Mouse (Mus musculus) urinary bladder, postnatal 36 days (tissue): Measurements from ENCODE around the gene Lmcd1.

Experiments
- DNase-seq, 2 experiments: peaks; one replicate each; pipeline ENCODE4 v3.0.0; 2022; ENCODE audit warnings: low spot score in 2 of 2, mixed read lengths in 1 of 2

Lmcd1 gene

DNA sequence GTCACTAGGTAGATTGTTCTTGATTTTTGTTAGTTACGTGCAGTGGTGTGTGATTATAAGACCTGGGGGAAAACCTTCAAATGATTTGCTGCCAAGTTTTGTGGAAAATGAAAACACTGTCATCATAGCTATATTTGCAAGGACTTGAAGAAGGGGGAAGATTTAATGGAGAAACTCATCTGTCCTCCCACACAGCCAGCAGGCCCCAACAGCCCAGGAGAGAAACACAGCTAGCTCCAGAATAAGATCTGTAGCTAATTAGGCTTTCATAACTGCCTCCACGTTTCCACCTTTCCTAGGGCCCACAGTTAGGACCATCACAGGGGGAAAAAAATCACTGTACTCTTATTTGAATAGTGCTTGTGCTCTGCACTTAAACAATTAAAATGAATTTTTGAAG lies 10.5 kb downstream of the Lmcd1 start:
- no peak for DNase-seq

GRCm38 (mm10) chr6:112287671-112288070 lies 14.1 kb downstream of the Lmcd1 start:
- peak in 1 of 2 experiments; percentile 16 for DNase-seq

DNA sequence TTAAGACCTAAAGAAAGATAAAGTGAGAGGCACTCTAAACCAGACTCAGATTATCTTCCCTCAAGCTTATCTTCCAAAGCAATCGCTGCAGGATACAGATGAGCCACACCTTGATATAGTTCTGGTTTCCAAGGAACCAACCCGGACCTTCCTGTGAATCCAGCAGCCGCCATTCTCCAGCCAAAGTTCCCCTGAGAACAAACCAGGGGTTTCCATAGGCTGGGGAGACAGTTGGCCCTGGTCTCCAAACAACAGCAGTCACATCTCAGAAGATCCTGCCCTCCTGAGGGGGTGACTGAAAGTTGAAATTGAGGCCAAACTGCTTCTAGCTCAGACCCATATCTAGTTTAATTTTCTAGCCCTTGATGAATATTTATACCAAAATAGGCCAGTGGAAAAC lies 14.7 kb downstream of the Lmcd1 start:
- DNase-seq, result no peak

DNA sequence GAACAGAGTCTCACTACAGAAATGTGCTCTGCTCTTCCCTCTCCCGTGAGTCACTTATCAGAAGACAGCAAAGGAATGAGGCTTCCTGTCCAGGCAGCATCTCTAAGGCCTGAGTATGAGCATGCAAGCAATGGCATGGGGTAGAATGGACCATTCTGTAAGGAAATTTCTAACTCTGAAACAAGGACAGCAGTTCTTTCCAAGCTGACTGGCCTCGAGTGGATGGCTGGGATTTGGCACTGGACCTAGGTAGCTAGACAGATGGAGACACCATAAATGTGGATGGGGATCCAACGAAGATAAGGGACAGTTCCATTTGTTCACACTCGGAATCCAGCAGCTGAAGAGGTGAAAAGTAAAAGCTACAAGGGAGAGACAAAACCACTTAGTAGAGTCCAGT lies 17.6 kb downstream of the Lmcd1 start:
- no peak for DNase-seq

DNA sequence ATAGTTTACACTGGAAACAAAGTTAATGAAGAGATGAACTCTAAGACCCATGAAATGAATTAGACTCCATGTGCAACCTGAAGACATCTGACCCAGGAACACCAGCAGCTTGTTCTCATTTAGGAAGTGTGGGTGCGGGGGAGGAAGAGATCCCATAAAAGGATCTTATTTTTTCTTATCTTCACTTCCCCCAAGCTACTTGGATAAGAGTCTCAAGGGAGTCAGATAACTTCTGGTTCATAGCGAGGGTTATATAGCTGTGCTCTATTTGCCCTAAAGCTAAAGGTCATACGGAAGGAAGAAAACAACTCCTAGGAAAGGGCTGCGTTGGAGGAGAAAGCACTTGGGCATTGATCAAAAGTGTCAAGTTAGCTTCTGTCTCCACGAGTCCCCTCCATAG lies 19.8 kb downstream of the Lmcd1 start:
- no peak for DNase-seq

GRCm38 (mm10) chr6:112295269-112295668 lies 21.7 kb downstream of the Lmcd1 start:
- no peak for DNase-seq

DNA sequence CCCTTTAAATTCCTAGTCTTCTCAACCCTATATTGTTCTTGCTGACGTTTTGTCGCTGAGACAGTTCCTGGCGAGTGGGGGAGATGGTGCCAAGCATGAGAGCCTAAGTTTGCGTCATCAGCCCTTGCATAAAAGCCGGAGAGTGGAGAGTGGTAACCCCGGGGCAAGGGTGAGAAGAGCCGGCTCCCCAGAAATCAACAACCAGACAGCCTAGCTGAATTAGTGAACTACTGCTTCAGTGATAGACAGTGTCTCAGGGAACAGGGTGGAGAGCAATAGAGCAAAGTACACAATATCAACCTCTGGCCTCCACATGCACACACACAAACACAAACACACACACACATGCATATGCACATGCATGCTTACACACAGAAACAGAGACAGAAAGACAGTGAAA lies 26.6 kb downstream of the Lmcd1 start:
- no peak for DNase-seq

DNA sequence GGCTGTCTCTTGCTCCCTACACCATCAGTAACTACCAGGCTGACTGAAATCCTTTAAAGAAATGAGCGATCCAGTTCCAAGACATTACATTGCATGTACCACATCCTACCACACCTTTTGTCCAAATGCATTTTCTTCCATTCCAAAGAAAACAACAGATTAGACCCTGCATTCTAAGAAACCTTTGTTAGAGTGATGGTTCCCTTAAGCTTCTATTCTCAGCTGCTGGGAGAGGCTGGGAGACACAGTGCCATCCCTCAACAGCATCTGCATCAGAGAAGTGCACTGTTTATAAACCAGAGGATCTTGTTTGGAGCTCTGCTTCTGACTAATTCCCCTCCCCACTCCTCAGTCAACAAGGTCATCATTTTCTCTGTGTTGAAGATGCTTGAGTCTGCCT lies 27.1 kb downstream of the Lmcd1 start:
- DNase-seq, result no peak

DNA sequence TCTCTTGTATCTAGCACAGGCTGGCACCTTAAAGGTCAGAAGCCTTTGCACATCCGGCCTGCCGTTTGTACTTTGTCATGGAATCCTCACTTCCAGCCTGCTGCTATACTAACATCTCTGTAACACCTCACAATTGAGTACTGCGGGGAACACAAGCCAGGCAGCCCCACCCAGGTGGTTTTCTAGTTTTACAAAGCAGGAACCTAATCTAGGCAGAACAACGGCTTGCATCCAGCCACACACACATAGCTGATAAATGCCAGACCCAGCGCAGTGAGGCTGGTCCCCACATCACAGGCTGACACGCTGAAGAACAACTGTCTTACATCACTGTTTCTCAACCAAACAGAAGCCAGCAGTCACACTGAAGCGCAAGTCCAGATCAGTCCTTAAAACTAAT lies 28.7 kb downstream of the Lmcd1 start:
- DNase-seq, result no peak

- DNase-seq, result no peak
Measured at GRCm38 (mm10) chr6:112302814-112303383, 29.3 kb downstream of the Lmcd1 start.

GRCm38 (mm10) chr6:112304751-112305150 lies 31.2 kb downstream of the Lmcd1 start:
- DNase-seq, result peak; percentile 30 to 51

GRCm38 (mm10) chr6:112309330-112309938 lies 35.9 kb downstream of the Lmcd1 start:
- DNase-seq, result no peak

GRCm38 (mm10) chr6:112311385-112311784 lies 37.8 kb downstream of the Lmcd1 start:
- DNase-seq, result no peak

DNA sequence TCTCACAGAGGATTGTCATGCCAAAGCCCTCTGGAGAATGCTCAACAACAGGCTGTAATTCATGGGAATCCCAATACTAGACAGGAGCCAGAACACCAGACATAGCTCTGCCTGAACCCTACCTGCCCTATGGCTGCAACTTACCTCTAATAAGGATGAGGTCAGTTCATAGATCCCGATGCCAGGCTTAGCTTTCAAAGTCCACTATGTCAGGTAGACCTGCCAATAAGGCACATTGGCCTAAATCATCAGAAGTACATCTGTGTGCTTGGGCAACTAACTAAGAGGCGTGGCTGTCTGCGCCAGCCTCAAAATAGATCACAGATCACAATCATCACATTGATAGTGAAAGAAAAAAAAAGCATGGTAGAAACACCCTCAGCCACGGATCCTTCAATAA lies 45.9 kb downstream of the Lmcd1 start:
- DNase-seq, result no peak

- no peak for DNase-seq
Measured at GRCm38 (mm10) chr6:112320679-112321078, 47.1 kb downstream of the Lmcd1 start.

- DNase-seq, result no peak
Measured at GRCm38 (mm10) chr6:112322916-112323315, 49.4 kb downstream of the Lmcd1 start.

DNA sequence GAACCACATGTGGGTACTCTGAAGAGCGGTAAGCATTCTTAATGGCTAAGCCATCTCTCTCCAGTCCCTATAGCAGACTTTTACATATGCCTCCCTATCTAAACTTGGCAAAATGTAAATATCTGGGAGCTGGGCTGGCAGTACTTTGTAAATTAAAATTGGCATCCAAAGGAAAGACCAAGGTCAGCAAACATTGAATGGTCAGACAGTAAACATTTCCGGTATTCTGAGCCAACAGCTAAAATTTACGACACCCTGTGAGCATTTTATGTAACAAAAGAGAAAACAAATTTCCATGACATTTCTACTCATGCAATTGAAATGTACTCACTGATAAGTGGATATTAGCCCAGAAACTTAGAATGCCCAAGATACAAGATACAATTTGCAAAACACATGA lies 51.7 kb downstream of the Lmcd1 start:
- no peak for DNase-seq

DNA sequence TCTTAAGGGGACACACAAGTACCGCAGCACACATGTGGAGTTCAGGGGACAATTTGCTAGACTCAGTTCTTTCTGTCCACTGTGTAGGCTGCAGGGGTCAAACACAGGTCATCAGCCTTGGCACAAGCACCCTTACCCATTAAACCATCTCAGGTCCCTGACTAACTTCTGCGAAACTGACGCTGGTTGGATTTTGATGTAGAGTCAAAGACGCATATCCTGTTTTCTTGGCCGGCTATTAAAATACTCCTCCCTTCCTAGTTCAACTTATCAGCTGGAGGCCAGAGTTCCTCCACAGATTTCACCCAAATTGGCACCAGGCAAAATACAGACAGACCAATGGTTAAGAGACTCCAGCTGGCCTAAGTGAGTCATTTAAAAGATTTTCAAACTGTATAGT lies 54.2 kb downstream of the Lmcd1 start:
- DNase-seq, result no peak

GRCm38 (mm10) chr6:112330520-112331222 lies 57.1 kb downstream of the Lmcd1 start:
- DNase-seq, result no peak

DNA sequence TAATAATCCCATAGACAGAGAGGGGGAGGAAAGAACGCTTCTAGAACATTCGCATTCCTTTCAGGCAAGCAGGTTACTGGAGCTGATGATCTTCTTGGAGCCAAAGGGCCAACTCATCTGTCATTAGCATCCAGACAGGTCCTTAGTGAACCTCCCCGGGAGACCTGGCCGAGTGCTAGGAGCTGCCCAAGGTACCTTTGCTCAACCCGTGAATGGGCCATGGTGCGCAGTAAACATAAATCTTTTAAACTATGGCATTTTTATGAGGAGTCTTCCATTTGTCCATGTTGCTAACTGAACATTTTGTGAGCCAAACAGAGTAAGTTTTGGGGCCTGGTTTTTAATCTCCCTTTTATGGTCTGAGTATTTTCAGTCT lies 57.7 kb downstream of the Lmcd1 start:
- DNase-seq, result no peak

GRCm38 (mm10) chr6:112333930-112334329 lies 60.4 kb downstream of the Lmcd1 start:
- no peak for DNase-seq

DNA sequence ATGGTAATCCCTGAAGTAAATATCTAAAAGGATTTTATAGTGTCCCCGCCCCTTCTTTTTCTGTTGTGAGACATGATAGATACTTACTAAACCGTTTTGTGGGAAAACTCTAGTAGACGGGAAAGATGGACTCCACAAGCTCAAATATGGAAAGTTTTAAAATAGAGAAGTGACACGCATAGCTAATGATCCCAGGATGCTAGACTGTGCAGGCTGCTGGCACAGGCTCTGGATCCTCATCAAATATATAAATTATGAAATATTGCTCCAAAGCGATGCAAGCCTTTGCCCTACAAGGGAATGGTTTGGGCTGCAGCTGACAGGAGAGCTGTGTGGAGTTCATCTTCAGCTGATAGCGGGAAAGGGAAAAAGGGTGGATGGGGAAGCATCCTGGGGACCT lies 64.1 kb downstream of the Lmcd1 start:
- DNase-seq, result no peak

DNA sequence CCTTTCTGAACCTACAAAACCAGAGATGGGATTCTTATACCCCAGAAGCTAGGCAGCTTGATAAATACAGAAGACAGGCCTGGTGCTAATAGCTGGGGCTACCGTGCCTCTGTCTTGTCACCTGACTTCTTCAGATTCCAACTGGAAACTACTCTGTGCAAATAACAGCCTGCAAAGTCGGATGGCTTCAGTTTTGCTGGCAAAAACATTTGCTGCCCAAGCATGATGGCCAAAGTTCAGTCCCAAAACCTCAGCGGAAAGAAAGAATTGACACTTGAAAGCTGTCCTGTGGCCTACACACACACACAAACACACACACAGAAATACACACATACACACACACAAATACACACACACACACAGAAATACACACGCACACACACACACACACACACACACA lies 65.5 kb downstream of the Lmcd1 start:
- no peak for DNase-seq
